Mouse (Mus musculus) kidney, embryonic 15.5 days (tissue): ENCODE measurements around the gene Dgka. TPM values are rescaled to one million over a fixed set of nuclear protein-coding genes. Genes with fewer than 3 reads are reported as not detected.
A peak's percentile ranks its signal among the peaks of the same experiment; 100 is the strongest.

Experiments used
- ATAC-seq: fragments of 200-750 bp; cut with Nextera tagmentation; replicated peaks from 2 replicates; pipeline ENCODE4 v1.8.0; 2017; ENCODE audit warnings: moderate TSS enrichment; ENCODE audit not compliant: low FRiP score
- H3K27ac ChIP-seq: fragments of 300-500 bp; sonication (generic); 2 replicates; pipeline ENCODE4 v1.5.1; 2015; ENCODE audit warnings: mild to moderate bottlenecking, inconsistent platforms
- H3K27me3 ChIP-seq: fragments of 300-500 bp; sonication (generic); 2 replicates; pipeline ENCODE4 v1.6.1; 2015; ENCODE audit warnings: inconsistent platforms
- H3K36me3 ChIP-seq: fragments of 300-500 bp; sonication (generic); 2 replicates; pipeline ENCODE4 v1.6.1; 2015; ENCODE audit warnings: inconsistent platforms
- H3K4me1 ChIP-seq: fragments of 300-500 bp; sonication (generic); 2 replicates; pipeline ENCODE4 v1.6.1; 2015; ENCODE audit warnings: inconsistent platforms
- H3K4me2 ChIP-seq: fragments of 300-500 bp; sonication (generic); 2 replicates; pipeline ENCODE4 v1.6.1; 2015; ENCODE audit warnings: moderate library complexity, mild to moderate bottlenecking, inconsistent platforms
- H3K4me3 ChIP-seq: fragments of 300-500 bp; sonication (generic); replicated peaks from 2 replicates; pipeline ENCODE4 v1.5.1; 2015; ENCODE audit warnings: mild to moderate bottlenecking, inconsistent platforms
- H3K9ac ChIP-seq: fragments of 300-500 bp; sonication (generic); 2 replicates; pipeline ENCODE4 v1.6.1; 2015; ENCODE audit warnings: mild to moderate bottlenecking, inconsistent platforms
- H3K9me3 ChIP-seq: fragments of 300-500 bp; sonication (generic); replicated peaks from 2 replicates; pipeline ENCODE4 v1.6.1; 2016; ENCODE audit warnings: inconsistent platforms
- WGBS: fragments of 180-500 bp; shearing (Covaris S2); methylation state at CpG from one replicate; pipeline ENCODE4 v1.1.7; 2015; ENCODE audit warnings: mixed read lengths; 5-methylcytosine and 5-hydroxymethylcytosine counted together
- polyA plus RNA-seq: library from polyadenylated mRNA; unstranded; fragments of >200 nt; fragmentation: Nextera tagmentation; extraction: Ambion mirVana; gene quantifications from 2 replicates; pipeline ENCODE4 v1.2.1, GENCODE M21; 2015

The Dgka gene
- polyA plus RNA-seq, 1 experiment from 2014 or later: 5.9 TPM

GRCm38 (mm10) chr10:128697072-128697725 is 47.5 kb downstream of the Dgka start:
- H3K27ac ChIP-seq: peak overlapping the region; percentile 80
- no peaks in the 10 kb centered on the region for H3K27me3 ChIP-seq
- no peaks in the 10 kb centered on the region for H3K9me3 ChIP-seq
- H3K4me1 ChIP-seq: peaks cover 15% of the 10 kb centered on the region
- whole genome bisulfite sequencing: 83% methylated on average over 6 of the region's 6 CpGs
- H3K4me2 ChIP-seq: peak overlapping the region; percentile 72
- no peak overlapping the region for H3K9ac ChIP-seq
- peak overlapping the region; percentile 92; the same call in 1 of the 2 replicates for H3K4me3 ChIP-seq
- H3K36me3 ChIP-seq: peaks cover 51% of the 10 kb centered on the region
- no peak for ATAC-seq

- WGBS: under 1% methylated on average over 40 of the region's 40 CpGs
- peaks cover 13% of the 10 kb centered on the region for H3K4me1 ChIP-seq
- no peaks in the 10 kb centered on the region for H3K9me3 ChIP-seq
- peak within 1 kb of the TSS; percentile 92 for H3K4me3 ChIP-seq
- H3K4me2 ChIP-seq: peak within 1 kb of the TSS; percentile 72
- peak; percentile 99 for ATAC-seq
- H3K36me3 ChIP-seq: peaks cover 41% of the 10 kb centered on the region
- no peaks in the 10 kb centered on the region for H3K27me3 ChIP-seq
- peak within 1 kb of the TSS; percentile 98 for H3K9ac ChIP-seq
- peak within 1 kb of the TSS; percentile 100 for H3K27ac ChIP-seq
Measured at GRCm38 (mm10) chr10:128695992-128696807, 48.5 kb downstream of the Dgka start, which contains the start of gene Rab5b. TSS of gene Rab5b (minus strand) at chr10:128696264.

GRCm38 (mm10) chr10:128695411-128695991 is 49.2 kb downstream of the Dgka start:
- Histone ChIP-seq H3K27me3 (no peaks in the 10 kb centered on the region), H3K27ac (peak overlapping the region; percentile 100), H3K36me3 (peaks cover 34% of the 10 kb centered on the region), H3K4me1 (peaks cover 13% of the 10 kb centered on the region), H3K9ac (peak overlapping the region; percentile 98), H3K4me3 (peak overlapping the region; percentile 92), H3K9me3 (no peaks in the 10 kb centered on the region), H3K4me2 (peak overlapping the region; percentile 72)
- under 1% methylated on average over 22 of the region's 22 CpGs for WGBS
- ATAC-seq: no peak; the same call in 1 of the 2 replicates

DNA sequence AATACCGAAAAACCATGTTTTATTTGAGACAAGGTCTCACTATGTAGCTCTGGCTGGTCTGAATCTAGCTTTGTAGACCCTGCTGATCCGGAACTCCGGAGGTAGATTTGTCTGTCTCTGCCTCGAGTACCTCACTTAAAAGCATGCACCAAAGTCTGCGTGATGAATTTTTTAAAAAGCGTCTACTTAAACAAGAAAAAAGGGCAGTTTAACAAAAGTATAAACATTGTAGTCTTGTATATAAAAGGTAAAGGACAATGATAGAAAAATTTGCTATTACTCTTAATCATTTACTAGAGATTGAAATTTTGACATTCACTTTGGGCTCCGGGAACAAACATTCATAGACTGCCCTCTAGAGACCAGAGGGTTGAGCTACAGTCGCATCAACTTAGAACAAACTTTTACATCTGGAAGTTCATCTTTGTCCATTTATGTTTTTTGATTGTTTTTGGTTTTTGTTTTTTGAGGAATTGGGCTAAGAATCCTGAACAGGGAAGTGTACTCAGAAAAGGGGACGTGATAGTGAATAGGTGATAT is 70.1 kb downstream of the Dgka start:
- no peak for ATAC-seq
- Histone ChIP-seq H3K27me3 (0 out of 2 replicates have a peak, but pooled peaks cover 6% of the 10 kb centered on the region), H3K36me3 (peaks cover 15% of the 10 kb centered on the region), H3K9ac (peak overlapping the region; percentile 50), H3K9me3 (no peaks in the 10 kb centered on the region), H3K4me2 (peak overlapping the region; percentile 96), H3K4me3 (peak overlapping the region; percentile 74), H3K27ac (peak overlapping the region; percentile 68), H3K4me1 (peaks cover 13% of the 10 kb centered on the region)
- 3% methylated on average over 9 of the region's 9 CpGs for WGBS

DNA sequence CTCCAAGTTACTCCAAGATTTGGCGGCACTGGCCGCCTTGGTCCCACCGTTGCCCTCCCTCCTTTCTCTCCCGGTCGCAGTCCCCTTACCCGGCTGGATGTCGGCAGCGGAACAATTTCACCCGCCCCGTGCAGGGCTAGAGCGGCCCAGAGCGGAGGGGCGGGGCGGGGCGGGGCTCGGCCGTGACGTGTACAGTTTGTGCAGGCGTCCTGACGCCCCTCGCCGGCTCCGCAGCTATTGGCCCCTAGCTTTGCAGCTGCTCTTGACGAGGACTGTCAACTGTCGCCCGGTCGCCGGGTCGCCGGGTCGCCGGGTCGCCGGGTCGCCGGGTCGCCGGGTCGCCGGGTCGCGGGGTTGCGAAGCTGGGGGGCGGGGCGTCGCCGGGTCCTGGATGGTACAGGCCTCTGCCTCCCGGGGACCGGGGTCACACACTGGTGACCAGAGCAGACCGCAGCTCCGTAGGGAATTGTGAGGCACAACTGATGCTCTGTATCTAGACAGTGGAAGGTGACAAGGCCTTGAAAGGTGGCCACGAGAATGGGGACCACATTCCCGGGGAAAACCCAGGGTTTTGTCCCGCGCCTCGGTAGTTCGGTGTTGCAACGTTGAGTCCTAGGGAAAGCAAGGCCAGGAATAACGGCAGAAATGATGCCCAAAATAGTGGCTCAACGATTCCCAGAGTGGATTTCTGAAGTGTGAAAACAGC is 70.7 kb downstream of the Dgka start, which contains the start of gene Suox:
TSS of gene Suox (minus strand) at position 311 of the 706 bp plus-strand sequence.
- H3K4me3 ChIP-seq: peak within 1 kb of the TSS; percentile 74
- 0 out of 2 replicates have a peak, but pooled peaks cover 6% of the 10 kb centered on the region for H3K27me3 ChIP-seq
- H3K36me3 ChIP-seq: peaks cover 11% of the 10 kb centered on the region; the same call in 1 of the 2 replicates
- peak within 1 kb of the TSS; percentile 68 for H3K27ac ChIP-seq
- peaks cover 18% of the 10 kb centered on the region for H3K4me1 ChIP-seq
- ATAC-seq: peak; percentile 96
- H3K9me3 ChIP-seq: no peaks in the 10 kb centered on the region
- peak within 1 kb of the TSS; percentile 50 for H3K9ac ChIP-seq
- WGBS: under 1% methylated on average over 60 of the region's 60 CpGs
- peak within 1 kb of the TSS; percentile 96 for H3K4me2 ChIP-seq

DNA sequence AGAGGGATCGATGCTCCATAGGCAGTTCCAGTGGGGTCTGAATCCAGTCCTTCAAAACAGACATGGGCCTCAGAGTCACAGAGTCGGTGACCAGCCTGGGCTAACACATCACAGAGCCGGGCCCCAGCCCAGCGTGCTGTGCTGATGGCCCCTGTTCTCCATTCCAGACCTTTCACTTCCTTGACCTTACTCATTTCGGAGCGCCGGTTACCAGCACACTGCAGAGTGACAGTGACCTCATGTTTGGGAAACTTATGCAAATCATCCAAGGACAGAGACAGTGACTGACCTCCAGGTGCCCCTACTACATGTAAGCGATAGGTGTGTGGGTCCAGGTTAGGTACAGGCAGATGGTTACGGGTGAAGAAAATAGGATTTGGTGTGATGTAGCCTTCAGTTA is 73.5 kb downstream of the Dgka start:
- 0 out of 2 replicates have a peak, but pooled peaks cover 5% of the 10 kb centered on the region for H3K36me3 ChIP-seq

More for the DNA sequence above, 73.5 kb downstream of the Dgka start:
- no peak overlapping the region for H3K27ac ChIP-seq
- ATAC-seq: no peak
- H3K9me3 ChIP-seq: no peaks in the 10 kb centered on the region
- peaks cover 26% of the 10 kb centered on the region for H3K4me1 ChIP-seq
- no peak overlapping the region for H3K9ac ChIP-seq
- 0 out of 2 replicates have a peak, but pooled peaks cover 6% of the 10 kb centered on the region for H3K27me3 ChIP-seq
- WGBS: 91% methylated on average over 9 of the region's 9 CpGs
- no peak overlapping the region for H3K4me2 ChIP-seq
- no peak overlapping the region for H3K4me3 ChIP-seq

Other genes starting within 250 kb of the Dgka start
- 4.2 and 4.7 TPM in 2 replicates for gene Myl6b, start 246.2 kb downstream of the Dgka start, polyA plus RNA-seq
- 19.4 and 22.8 TPM in 2 replicates for gene Esyt1, start 219.0 kb downstream of the Dgka start, polyA plus RNA-seq
- gene Zc3h10, start 197.1 kb downstream of the Dgka start, polyA plus RNA-seq: 16.2 and 17.7 TPM in 2 replicates
- gene Rpl41, start 195.6 kb downstream of the Dgka start, polyA plus RNA-seq: 4,214 and 4,446 TPM in 2 replicates
- 205 and 207 TPM in 2 replicates for gene Pa2g4, start 178.9 kb downstream of the Dgka start, polyA plus RNA-seq
- gene Erbb3, start 155.2 kb downstream of the Dgka start, polyA plus RNA-seq: 9.7 and 10.7 TPM in 2 replicates
- 752 and 867 TPM in 2 replicates for gene Rps26, start 118.1 kb downstream of the Dgka start, polyA plus RNA-seq
- gene Ikzf4, start 98.9 kb downstream of the Dgka start, polyA plus RNA-seq: 1.9 and 2.2 TPM in 2 replicates
- gene Suox, start 70.8 kb downstream of the Dgka start, polyA plus RNA-seq: 11.7 and 13.2 TPM in 2 replicates
- 71.4 and 72.3 TPM in 2 replicates for gene Rab5b, start 48.6 kb downstream of the Dgka start, polyA plus RNA-seq
- gene Pmel, start 40.7 kb downstream of the Dgka start, polyA plus RNA-seq: 1.2 TPM in 2 replicates
- 106 and 107 TPM in 2 replicates for gene Cdk2, start 39.8 kb downstream of the Dgka start, polyA plus RNA-seq
- gene Pym1, start 3.0 kb upstream of the Dgka start, polyA plus RNA-seq: 40.2 and 41.4 TPM in 2 replicates
- gene Mmp19, start 46.1 kb upstream of the Dgka start, polyA plus RNA-seq: 0.73 and 1.6 TPM in 2 replicates
- 54.0 and 56.0 TPM in 2 replicates for gene Dnajc14, start 59.2 kb upstream of the Dgka start, polyA plus RNA-seq
- gene Tmem198b, start 59.5 kb upstream of the Dgka start, polyA plus RNA-seq: 16.7 and 20.6 TPM in 2 replicates
- gene Sarnp, start 72.5 kb upstream of the Dgka start, polyA plus RNA-seq: 208 and 213 TPM in 2 replicates
- 80.9 and 83.4 TPM in 2 replicates for gene Ormdl2, start 76.8 kb upstream of the Dgka start, polyA plus RNA-seq
- gene Gdf11, start 146.9 kb upstream of the Dgka start, polyA plus RNA-seq: 7.2 and 8.7 TPM in 2 replicates
- gene Cd63, start 156.1 kb upstream of the Dgka start, polyA plus RNA-seq: 671 and 731 TPM in 2 replicates
- gene Rdh5, start 178.0 kb upstream of the Dgka start, polyA plus RNA-seq: 15.3 and 18.8 TPM in 2 replicates
- 220 and 231 TPM in 2 replicates for gene Bloc1s1, start 179.2 kb upstream of the Dgka start, polyA plus RNA-seq
- 3.6 and 4.2 TPM in 2 replicates for gene Itga7, start 189.0 kb upstream of the Dgka start, polyA plus RNA-seq
- gene Mettl7b, start 216.1 kb upstream of the Dgka start, polyA plus RNA-seq: 5.6 and 6.4 TPM in 2 replicates
- gene Olfr9, start 244.6 kb upstream of the Dgka start, polyA plus RNA-seq: not detected in 2 replicates